Mouse (Mus musculus) MEL (cell line): ENCODE results near the gene Olfr544. TPM values are rescaled to one million over a fixed set of nuclear protein-coding genes. Genes with fewer than 3 reads are reported as not detected.

Experiments used
- DNase-seq: peaks from one replicate; pipeline ENCODE4 v3.0.0; 2011; ENCODE audit warnings: low read depth, low spot score
- H3K27ac ChIP-seq: 2 replicates; pipeline ENCODE4 v1.5.1; 2012; ENCODE audit warnings: low read depth, mild to moderate bottlenecking, control low read depth, low read length, moderate library complexity; ENCODE audit not compliant: control insufficient read depth
- H3K27me3 ChIP-seq, 2 experiments: fragments of 150-350 bp in 1 of 2; sonication (generic) in 1 of 2; 2 replicates each; pipeline ENCODE4 v1.6.1; 2012; ENCODE audit warnings: low read length in 2 of 2, mild to moderate bottlenecking in 2 of 2, improper control_type of control experiment in 1 of 2, moderate library complexity in 1 of 2; ENCODE audit not compliant: insufficient read depth in 2 of 2, control insufficient read depth in 1 of 2
- H3K36me3 ChIP-seq, 2 experiments: 2 replicates each; pipeline ENCODE4 v1.6.1; 2012 to 2014; ENCODE audit warnings: low read length in 2 of 2, improper control_type of control experiment in 1 of 2, inconsistent platforms in 1 of 2, mild to moderate bottlenecking in 1 of 2; ENCODE audit not compliant: insufficient read depth in 2 of 2, control insufficient read depth in 1 of 2
- H3K4me1 ChIP-seq, 2 experiments: fragments of 150-350 bp in 1 of 2; sonication (generic) in 1 of 2; 2 replicates each; pipeline ENCODE4 v1.6.1; 2012; ENCODE audit warnings: low read length in 2 of 2, improper control_type of control experiment in 1 of 2, mild to moderate bottlenecking in 1 of 2; ENCODE audit not compliant: insufficient read depth in 2 of 2, control insufficient read depth in 1 of 2
- H3K4me3 ChIP-seq, 2 experiments: fragments of 150-350 bp in 1 of 2; sonication (generic) in 1 of 2; 2 replicates each; pipeline ENCODE4 v1.5.1; 2012; ENCODE audit warnings: low read depth in 2 of 2, low read length in 2 of 2, mild to moderate bottlenecking in 2 of 2, moderate library complexity in 2 of 2, control low read depth in 1 of 2, improper control_type of control experiment in 1 of 2; ENCODE audit not compliant: control insufficient read depth in 1 of 2, insufficient read depth in 1 of 2
- H3K79me2 ChIP-seq: 2 replicates; pipeline ENCODE4 v1.6.1; 2012; ENCODE audit warnings: mild to moderate bottlenecking, low read length, moderate library complexity; ENCODE audit not compliant: control insufficient read depth, poor library complexity, insufficient read depth
- H3K9ac ChIP-seq: 2 replicates; pipeline ENCODE4 v1.6.1; 2012; ENCODE audit warnings: low read depth, mild to moderate bottlenecking, control low read depth, low read length, moderate library complexity; ENCODE audit not compliant: control insufficient read depth, poor library complexity, severe bottlenecking
- H3K9me3 ChIP-seq: fragments of 150-350 bp; sonication (generic); replicated peaks from 2 replicates; pipeline ENCODE4 v1.6.1; 2012; ENCODE audit warnings: mild to moderate bottlenecking, low read length, improper control_type of control experiment, moderate library complexity; ENCODE audit not compliant: insufficient read depth
- CHD1 ChIP-seq: IDR thresholded peaks from 2 replicates; pipeline ENCODE4 v1.6.1; 2012; ENCODE audit warnings: low read depth, mild to moderate bottlenecking, inconsistent platforms, low read length, improper control_type of control experiment
- CHD2 ChIP-seq: IDR thresholded peaks from 2 replicates; pipeline ENCODE4 v1.6.1; 2011; ENCODE audit warnings: low read length, improper control_type of control experiment
- CTCF ChIP-seq, 3 experiments: IDR thresholded peaks in 2 of 3; conservative IDR thresholded peaks in 1 of 3; 2 replicates each; pipeline ENCODE4 v1.5.1; 2011 to 2012; ENCODE audit warnings: low read length in 3 of 3, low read depth in 2 of 3, mild to moderate bottlenecking in 2 of 3, improper control_type of control experiment in 1 of 3, inconsistent platforms in 1 of 3, mixed read lengths in 1 of 3, moderate library complexity in 1 of 3; ENCODE audit not compliant: control insufficient read depth in 1 of 3, insufficient read depth in 1 of 3, poor library complexity in 1 of 3, severe bottlenecking in 1 of 3
- GATA1 ChIP-seq: IDR thresholded peaks from 2 replicates; pipeline ENCODE4 v1.6.1; 2011; ENCODE audit warnings: low read depth, low read length, improper control_type of control experiment
- KAT2A ChIP-seq: conservative IDR thresholded peaks from 2 replicates; pipeline ENCODE4 v1.6.1; 2012; ENCODE audit warnings: low read depth, low read length, improper control_type of control experiment, inconsistent platforms
- MAFK ChIP-seq: IDR thresholded peaks from 2 replicates; pipeline ENCODE4 v1.6.1; 2011; ENCODE audit warnings: low read depth, mild to moderate bottlenecking, low read length, improper control_type of control experiment, borderline replicate concordance
- MYC ChIP-seq: IDR thresholded peaks from 2 replicates; pipeline ENCODE4 v1.6.1; 2011; ENCODE audit warnings: low read depth, mild to moderate bottlenecking, low read length, improper control_type of control experiment, moderate library complexity
- NRF1 ChIP-seq: IDR thresholded peaks from 2 replicates; pipeline ENCODE4 v1.6.1; 2014; ENCODE audit warnings: low read depth, mild to moderate bottlenecking, inconsistent platforms, low read length, improper control_type of control experiment, moderate library complexity; ENCODE audit not compliant: poor library complexity, insufficient read depth, severe bottlenecking
- POLR2AphosphoS2 ChIP-seq: IDR thresholded peaks from 2 replicates; pipeline ENCODE4 v1.6.1; 2011; ENCODE audit warnings: low read length, improper control_type of control experiment
- RAD21 ChIP-seq: IDR thresholded peaks from 2 replicates; pipeline ENCODE4 v1.6.1; 2011; ENCODE audit warnings: mild to moderate bottlenecking, low read depth, low read length, improper control_type of control experiment
- RCOR1 ChIP-seq: IDR thresholded peaks from 2 replicates; pipeline ENCODE4 v1.6.1; 2012; ENCODE audit warnings: low read depth, mild to moderate bottlenecking, inconsistent platforms, low read length, improper control_type of control experiment
- SMC3 ChIP-seq: IDR thresholded peaks from 2 replicates; pipeline ENCODE4 v1.6.1; 2011; ENCODE audit warnings: low read depth, low read length, improper control_type of control experiment
- TCF12 ChIP-seq: IDR thresholded peaks from 2 replicates; pipeline ENCODE4 v1.6.1; 2014; ENCODE audit warnings: low read depth, mild to moderate bottlenecking, inconsistent platforms, low read length, improper control_type of control experiment, moderate library complexity
- USF2 ChIP-seq, 2 experiments: IDR thresholded peaks; 2 replicates each; pipeline ENCODE4 v1.6.1; 2011 to 2012; ENCODE audit warnings: improper control_type of control experiment in 2 of 2, low read length in 2 of 2, borderline replicate concordance in 1 of 2, inconsistent platforms in 1 of 2, low read depth in 1 of 2, mild to moderate bottlenecking in 1 of 2; ENCODE audit not compliant: insufficient read depth in 1 of 2
- ZC3H11A ChIP-seq: IDR thresholded peaks from 2 replicates; pipeline ENCODE4 v1.6.1; 2012; ENCODE audit warnings: low read depth, mild to moderate bottlenecking, inconsistent platforms, low read length, improper control_type of control experiment
- ZKSCAN1 ChIP-seq: IDR thresholded peaks from 2 replicates; pipeline ENCODE4 v1.6.1; 2012; ENCODE audit warnings: low read depth, mild to moderate bottlenecking, inconsistent platforms, low read length, improper control_type of control experiment, moderate library complexity
- polyA plus RNA-seq, 2 experiments: library from polyadenylated mRNA; stranded (reverse) in 1 of 2; unstranded in 1 of 2; fragments of >175 nt in 1 of 2; fragments of >200 nt in 1 of 2; gene quantifications; 2 replicates each; pipeline versions ENCODE4 v1.2.1 to v1.2.4; 2012; ENCODE audit warnings: low replicate concordance in 2 of 2, low read depth in 1 of 2; ENCODE audit not compliant: insufficient read length in 2 of 2, insufficient read depth in 1 of 2, missing spikeins in 1 of 2
- total RNA-seq: library from RNA; depleted of rRNA; stranded (reverse); fragments of 300-350 nt; gene quantifications from 2 replicates; pipeline ENCODE4 v1.2.3, GENCODE M21; 2012

Olfr544 gene
- total and polyA plus RNA-seq, 3 experiments: 0.04 to 0.07 TPM; not detected in 1

DNA sequence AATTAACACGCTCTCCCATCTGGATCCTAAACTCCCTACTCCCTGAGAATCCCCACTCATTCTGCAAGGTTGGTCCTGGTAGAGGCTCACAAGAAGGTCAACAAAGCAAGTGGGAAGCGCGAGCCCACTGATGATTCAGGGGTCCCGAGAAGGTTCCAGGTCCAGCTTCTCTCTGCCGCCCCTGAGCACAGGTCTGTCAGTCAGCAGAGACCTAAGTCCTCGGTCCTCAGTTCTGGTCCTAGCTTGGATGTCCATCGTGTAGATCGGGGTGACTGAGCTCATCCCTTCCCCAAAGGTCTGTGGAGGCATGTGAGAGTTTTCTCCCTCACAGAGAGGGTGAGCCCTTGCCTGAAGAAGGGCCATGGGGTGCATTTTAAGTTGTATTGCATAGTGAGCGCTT is 20.0 kb upstream of the Olfr544 start:
- no peak overlapping the region for H3K9ac ChIP-seq
- peaks cover 0 to 2% of the 10 kb centered on the region in 2 experiments; a peak in 1 of 4 replicates for H3K36me3 ChIP-seq
- TF ChIP-seq POLR2AphosphoS2 (no peak), ZKSCAN1 (no peak), RAD21 (no peak), USF2 (IDR thresholded peaks at IDR 0.05; ENCODE audit: borderline replicate concordance in 1 of 2, insufficient read depth in 1 of 2, low read depth in 1 of 2, low read length in 2 of 2) (no peak), MAFK (no peak), TCF12 (no peak), KAT2A (no peak), CHD1 (no peak), CHD2 (no peak), GATA1 (no peak)

DNA sequence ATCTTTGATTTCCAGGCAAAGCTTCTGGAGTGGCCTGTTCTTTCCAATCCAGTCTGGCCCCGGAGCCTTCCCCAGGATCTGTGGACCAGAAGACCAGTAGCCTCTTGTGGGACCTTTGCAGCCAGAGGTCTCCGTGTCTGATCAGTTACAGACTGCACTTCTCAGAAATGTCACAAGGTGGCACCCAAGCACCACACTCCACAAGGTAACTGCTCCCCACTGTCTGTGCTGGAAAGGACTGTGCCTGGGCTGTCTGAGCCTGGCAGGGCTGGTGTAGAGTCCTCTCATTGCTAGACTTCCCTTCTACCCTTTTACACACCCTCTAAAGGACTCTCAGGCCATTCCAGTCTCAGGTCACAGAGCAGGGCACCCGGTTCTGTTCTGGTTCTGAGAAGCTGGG is 18.7 kb upstream of the Olfr544 start:
- H3K79me2 ChIP-seq: no peaks in the 10 kb centered on the region
- TF ChIP-seq CTCF (IDR thresholded peaks at IDR 0.05 in 2 of 3, conservative IDR thresholded peaks at IDR 0.05 in 1 of 3; ENCODE audit: control insufficient read depth in 1 of 3, insufficient read depth in 1 of 3, low read depth in 2 of 3, low read length in 3 of 3, poor library complexity in 1 of 3, severe bottlenecking in 1 of 3): peak; percentile 80 to 88 (median 88)
- TF ChIP-seq SMC3: peak; percentile 79
- no peak for TF ChIP-seq MYC
- TF ChIP-seq RCOR1: no peak
- TF ChIP-seq RAD21: peak; percentile 91
- no peak for TF ChIP-seq NRF1
- TF ChIP-seq ZC3H11A: peak; percentile 71
- H3K27me3 ChIP-seq: no peaks in the 10 kb centered on the region
- H3K36me3 ChIP-seq: no peaks in the 10 kb centered on the region
- no peaks in the 10 kb centered on the region for H3K9me3 ChIP-seq
- H3K27ac ChIP-seq: no peak overlapping the region
- DNase-seq: peak; percentile 81
- H3K4me3 ChIP-seq: no peak overlapping the region
- H3K9ac ChIP-seq: no peak overlapping the region
- no peaks in the 10 kb centered on the region; a peak in 1 of 4 replicates for H3K4me1 ChIP-seq

More for the DNA sequence above, 20.0 kb upstream of the Olfr544 start:
- H3K27me3 ChIP-seq: no peaks in the 10 kb centered on the region
- no peak overlapping the region for H3K27ac ChIP-seq
- H3K9me3 ChIP-seq: no peaks in the 10 kb centered on the region
- H3K4me3 ChIP-seq: no peak overlapping the region
- DNase-seq: no peak
- peaks cover 0 to 4% of the 10 kb centered on the region in 2 experiments; a peak in 2 of 4 replicates for H3K4me1 ChIP-seq
- peaks cover 1% of the 10 kb centered on the region; the same call in 1 of the 2 replicates for H3K79me2 ChIP-seq
